Comparison of ENCODE assay signal across 8 mouse cellular contexts in genomic region chr3:135824436-135824835, GRCm38 (mm10). TPM values are rescaled to one million over a fixed set of nuclear protein-coding genes. Genes with fewer than 3 reads are reported as not detected.
A peak's percentile ranks its signal among the peaks of the same experiment; 100 is the strongest.
DNase-seq lines count a peak whose midpoint lies in the region; ATAC-seq and TF ChIP-seq lines count a peak whose summit lies in the region.

No protein-coding gene starts in this region.

- peak overlapping the region; percentile 73; the same call in 1 of the 2 replicates for H3K9ac ChIP-seq in heart, embryonic 14.5 days (ENCODE audit: low read length)
- H3K9ac ChIP-seq in heart, adult 2 months (ENCODE audit: low read depth, low read length) = no peak overlapping the region
- H3K9ac ChIP-seq in embryonic facial prominence, embryonic 14.5 days (ENCODE audit: low read depth, low read length) = no peak overlapping the region
- H3K9ac ChIP-seq in liver, embryonic 11.5 days (ENCODE audit: low read depth, low read length) = peak overlapping the region; percentile 37

- peak overlapping the region in 1 of 2 experiments; percentile 63; a peak in 2 of 4 replicates for H3K4me3 ChIP-seq in heart, embryonic 14.5 days (ENCODE audit: control insufficient read depth in 1 of 2, insufficient read depth in 1 of 2, low read depth in 1 of 2, low read length in 2 of 2)
- no peak overlapping the region for H3K4me3 ChIP-seq in heart, adult 2 months
- no peak overlapping the region for H3K4me3 ChIP-seq in embryonic facial prominence, embryonic 14.5 days (ENCODE audit: low read depth, low read length)
- peak overlapping the region; percentile 80 for H3K4me3 ChIP-seq in liver, embryonic 11.5 days (ENCODE audit: low read depth, low read length)

- TF ChIP-seq CTCF in heart, adult 2 months (IDR thresholded peaks at IDR 0.05) = no peak

- no peak overlapping the region for H3K27ac ChIP-seq in heart, embryonic 14.5 days (replicated peaks in 1 of 2; ENCODE audit: control insufficient read depth in 1 of 2, insufficient read depth in 1 of 2, low read depth in 2 of 2, low read length in 2 of 2)
- H3K27ac ChIP-seq in heart, adult 2 months = no peak overlapping the region
- H3K27ac ChIP-seq in embryonic facial prominence, embryonic 14.5 days (replicated peaks; ENCODE audit: low read depth, low read length) = no peak overlapping the region
- 0 out of 2 replicates have a peak overlapping the region, but pooled peaks have one; percentile 94 for H3K27ac ChIP-seq in liver, embryonic 11.5 days (ENCODE audit: low read depth, low read length)

- H3K79me2 ChIP-seq in heart, adult 2 months (replicated peaks; ENCODE audit: control insufficient read depth, insufficient read depth, low read length) = no peaks in the 10 kb centered on the region

- H3K36me3 ChIP-seq in heart, embryonic 14.5 days (ENCODE audit: control insufficient read depth, insufficient read depth, low read length) = no peaks in the 10 kb centered on the region
- no peaks in the 10 kb centered on the region for H3K36me3 ChIP-seq in heart, adult 2 months (ENCODE audit: control insufficient read depth, insufficient read depth, low read length)
- H3K36me3 ChIP-seq in embryonic facial prominence, embryonic 14.5 days (ENCODE audit: control insufficient read depth, insufficient read depth, low read length) = no peaks in the 10 kb centered on the region
- no peaks in the 10 kb centered on the region for H3K36me3 ChIP-seq in liver, embryonic 11.5 days (ENCODE audit: control insufficient read depth, insufficient read depth, low read length)

- no peak for ATAC-seq in heart, embryonic 14.5 days (ENCODE audit: insufficient number of reproducible peaks, insufficient read depth, low FRiP score, low read depth)
- ATAC-seq in embryonic facial prominence, embryonic 14.5 days (ENCODE audit: low read depth) = peak; percentile 37; the same call in 1 of the 2 replicates
- no peak for ATAC-seq in liver, embryonic 11.5 days (replicated peaks; ENCODE audit: low FRiP score)

- no peaks in the 10 kb centered on the region for H3K9me3 ChIP-seq in heart, embryonic 14.5 days (ENCODE audit: control insufficient read depth, low read length)
- no peaks in the 10 kb centered on the region for H3K9me3 ChIP-seq in embryonic facial prominence, embryonic 14.5 days (ENCODE audit: control insufficient read depth, low read length)
- H3K9me3 ChIP-seq in liver, embryonic 11.5 days (ENCODE audit: control insufficient read depth, low read length) = no peaks in the 10 kb centered on the region

- peaks cover 0 to 13% of the 10 kb centered on the region in 2 experiments; a peak in 3 of 4 replicates for H3K4me1 ChIP-seq in heart, embryonic 14.5 days (ENCODE audit: control insufficient read depth in 2 of 2, insufficient read depth in 2 of 2, low read length in 2 of 2)
- H3K4me1 ChIP-seq in heart, adult 2 months (ENCODE audit: control insufficient read depth, insufficient read depth, low read length) = no peaks in the 10 kb centered on the region
- H3K4me1 ChIP-seq in embryonic facial prominence, embryonic 14.5 days (ENCODE audit: control insufficient read depth, insufficient read depth, low read length) = no peaks in the 10 kb centered on the region
- peaks cover 19% of the 10 kb centered on the region for H3K4me1 ChIP-seq in liver, embryonic 11.5 days (replicated peaks; ENCODE audit: control insufficient read depth, insufficient read depth, low read length)

- no peak for DNase-seq in heart, adult 2 months
- peak; percentile 15 for DNase-seq in A20 (ENCODE audit: low read depth, low spot score)
- peak; percentile 45 for DNase-seq in embryonic facial prominence, embryonic 14.5 days (ENCODE audit: low spot score)
- no peak for DNase-seq in liver, embryonic 11.5 days (ENCODE audit: low spot score)
- DNase-seq in right cerebral cortex, postnatal 4 days = no peak
- DNase-seq in thymus, postnatal 0 days (ENCODE audit: low spot score) = no peak
- no peak for DNase-seq in cerebellum, adult 11 months

- intact Hi-C loops in heart, adult 2 months (cut with DNase I) = no loop called here

- no peak for TF ChIP-seq EP300 in heart, adult 2 months (IDR thresholded peaks at IDR 0.05; ENCODE audit: insufficient read depth, low read depth, low read length)

- peaks cover 4% of the 10 kb centered on the region; the same call in 1 of the 2 replicates for H3K27me3 ChIP-seq in heart, embryonic 14.5 days (ENCODE audit: control insufficient read depth, insufficient read depth, low read length)
- no peaks in the 10 kb centered on the region; the same call in 1 of the 2 replicates for H3K27me3 ChIP-seq in heart, adult 2 months (ENCODE audit: control insufficient read depth, insufficient read depth, low read length)
- H3K27me3 ChIP-seq in embryonic facial prominence, embryonic 14.5 days (replicated peaks; ENCODE audit: control insufficient read depth, insufficient read depth, low read length) = no peaks in the 10 kb centered on the region
- H3K27me3 ChIP-seq in liver, embryonic 11.5 days (replicated peaks; ENCODE audit: control insufficient read depth, insufficient read depth, low read length) = no peaks in the 10 kb centered on the region

- no peak for TF ChIP-seq POLR2A in heart, adult 2 months (IDR thresholded peaks at IDR 0.05; ENCODE audit: insufficient read depth, low read depth, low read length)

- 20% methylated on average over 1 of the region's 4 CpGs for WGBS in heart, embryonic 14.5 days
- whole genome bisulfite sequencing in heart, adult 2 months = 24% methylated on average over 2 of the region's 4 CpGs
- 23% methylated on average over 3 of the region's 4 CpGs for WGBS in embryonic facial prominence, embryonic 14.5 days
- WGBS in liver, embryonic 11.5 days = 29% methylated on average over 3 of the region's 4 CpGs

- H3K4me2 ChIP-seq in heart, embryonic 14.5 days (ENCODE audit: low read length) = peak overlapping the region; percentile 80
- peak overlapping the region; percentile 98; the same call in 1 of the 2 replicates for H3K4me2 ChIP-seq in embryonic facial prominence, embryonic 14.5 days (ENCODE audit: low read depth, low read length)
- H3K4me2 ChIP-seq in liver, embryonic 11.5 days = peak overlapping the region; percentile 73

RNA-seq across cellular contexts. Expression of gene Slc39a8, which starts 0.6 kb away (rescaled TPM):
- 16.0 and 17.8 TPM in 2 replicates for polyA plus RNA-seq in heart, embryonic 14.5 days (2014; fragmentation: Nextera tagmentation; extraction: Ambion mirVana)
- 1 to 10 TPM; 5.3 to 7.1 TPM for total RNA-seq in heart, adult 2 months (2021)
- polyA plus RNA-seq in heart, adult 2 months (2012; rRNA removed) = 2.8 and 4.6 TPM in 2 replicates
- polyA plus RNA-seq in embryonic facial prominence, embryonic 14.5 days (2014; fragmentation: Nextera tagmentation; extraction: Ambion mirVana) = 6.4 and 7.8 TPM in 2 replicates
- polyA plus RNA-seq in liver, embryonic 11.5 days (2014; fragmentation: Nextera tagmentation; extraction: Ambion mirVana) = 106 and 114 TPM in 2 replicates
- 5.6 and 7.3 TPM in 2 replicates for polyA plus RNA-seq in thymus, postnatal 0 days (2015; fragmentation: Nextera tagmentation; extraction: Ambion mirVana)

Comparison
In these comparisons a context has a peak if more than half of its experiments do, and no peak if none do; other contexts are left out.
1. H3K9ac ChIP-seq: peak in heart, embryonic 14.5 days (single experiment) and liver, embryonic 11.5 days (single experiment); none in heart, adult 2 months (single experiment) and embryonic facial prominence, embryonic 14.5 days (single experiment).
2. DNase-seq: peak in A20 (single experiment) and embryonic facial prominence, embryonic 14.5 days (single experiment); none in heart, adult 2 months (0 of 2), liver, embryonic 11.5 days (single experiment), right cerebral cortex, postnatal 4 days (single experiment), thymus, postnatal 0 days (single experiment) and cerebellum, adult 11 months (single experiment).
3. Peak in every context shown above with its lines, with median percentiles within 50 percentile points of each other: H3K4me2 ChIP-seq.